Mouse (Mus musculus): ENCODE measurements around the gene Sema3b. TPM values are rescaled to one million over a fixed set of nuclear protein-coding genes. Genes with fewer than 3 reads are reported as not detected.
A peak's percentile ranks its signal among the peaks of the same experiment; 100 is the strongest.

Sema3b gene
- polyA plus RNA-seq, 1 experiment from 2014 or later, result 30.5 TPM

DNA sequence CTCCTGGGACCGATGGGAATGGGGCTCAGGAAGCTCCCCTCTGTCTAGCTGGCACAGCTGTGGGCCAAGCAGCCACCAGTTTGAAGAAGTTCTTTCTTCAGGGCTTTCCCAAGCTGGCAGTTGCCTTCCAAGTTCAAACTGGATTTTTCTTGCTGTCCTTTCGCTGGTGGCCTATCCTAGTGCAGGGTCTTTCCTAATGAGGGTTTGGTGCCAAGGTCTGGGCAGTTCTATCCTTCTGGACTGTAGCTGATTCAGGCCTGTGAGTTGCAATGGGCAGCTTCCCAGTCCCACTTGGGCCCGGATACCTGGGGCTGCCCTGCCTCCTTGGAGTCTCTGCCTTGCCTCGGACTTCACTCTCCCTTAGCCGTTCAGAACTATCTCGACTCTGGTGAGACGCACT, 41.2 kb upstream of the Sema3b start:
- 56% methylated on average over 7 of the region's 7 CpGs for WGBS
- H3K4me3 ChIP-seq (replicated peaks; ENCODE audit: low read depth, low read length), result no peak overlapping the region
- no peak overlapping the region for H3K27ac ChIP-seq
- H3K9ac ChIP-seq (ENCODE audit: low read depth, low read length), result no peak overlapping the region
- H3K27me3 ChIP-seq (ENCODE audit: insufficient read depth, low read length), result no peaks in the 10 kb centered on the region
- DNase-seq (ENCODE audit: low spot score) (no peak), ATAC-seq (replicated peaks; ENCODE audit: low FRiP score, low read depth) (no peak)
- no peaks in the 10 kb centered on the region for H3K36me3 ChIP-seq (ENCODE audit: insufficient read depth, low read length)
- no peaks in the 10 kb centered on the region; the same call in 1 of the 2 replicates for H3K4me1 ChIP-seq (replicated peaks; ENCODE audit: insufficient read depth, low read length)
- H3K4me2 ChIP-seq (ENCODE audit: low read length), result no peak overlapping the region
- H3K9me3 ChIP-seq (replicated peaks; ENCODE audit: low read length), result no peaks in the 10 kb centered on the region
- no peak for TF ChIP-seq CTCF (IDR thresholded peaks at IDR 0.05; ENCODE audit: low read depth)

DNA sequence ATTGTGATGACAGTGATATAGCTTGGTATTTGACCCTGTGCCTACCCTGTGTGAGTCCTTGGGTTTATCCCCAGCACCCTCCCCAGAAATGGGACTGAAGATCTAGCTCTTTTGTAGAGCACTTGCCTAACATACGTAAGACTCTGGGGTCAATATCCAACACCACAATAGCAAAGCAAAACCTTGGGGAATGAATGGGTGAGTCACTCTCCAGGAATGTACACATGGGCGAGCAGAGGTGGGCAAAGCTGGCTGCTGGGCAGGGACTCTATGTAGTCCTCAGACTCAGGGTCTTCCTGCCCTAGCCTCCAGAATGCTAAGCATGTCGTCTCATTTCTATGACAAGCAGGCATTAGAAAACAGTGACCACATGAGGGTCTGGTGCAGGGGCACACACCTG, 39.7 kb upstream of the Sema3b start:
- DNase-seq (ENCODE audit: low spot score) (no peak), ATAC-seq (replicated peaks; ENCODE audit: low FRiP score, low read depth) (no peak)
- no peak overlapping the region for H3K27ac ChIP-seq
- no peak for TF ChIP-seq CTCF (IDR thresholded peaks at IDR 0.05; ENCODE audit: low read depth)
- H3K36me3 ChIP-seq (ENCODE audit: insufficient read depth, low read length), result no peaks in the 10 kb centered on the region
- no peak overlapping the region for H3K4me3 ChIP-seq (replicated peaks; ENCODE audit: low read depth, low read length)
- 56% methylated on average over 3 of the region's 3 CpGs for whole genome bisulfite sequencing
- H3K4me1 ChIP-seq (replicated peaks; ENCODE audit: insufficient read depth, low read length), result no peaks in the 10 kb centered on the region; the same call in 1 of the 2 replicates
- H3K9me3 ChIP-seq (replicated peaks; ENCODE audit: low read length), result no peaks in the 10 kb centered on the region
- no peak overlapping the region for H3K4me2 ChIP-seq (ENCODE audit: low read length)
- H3K9ac ChIP-seq (ENCODE audit: low read depth, low read length), result no peak overlapping the region
- H3K27me3 ChIP-seq (ENCODE audit: insufficient read depth, low read length), result no peaks in the 10 kb centered on the region

DNA sequence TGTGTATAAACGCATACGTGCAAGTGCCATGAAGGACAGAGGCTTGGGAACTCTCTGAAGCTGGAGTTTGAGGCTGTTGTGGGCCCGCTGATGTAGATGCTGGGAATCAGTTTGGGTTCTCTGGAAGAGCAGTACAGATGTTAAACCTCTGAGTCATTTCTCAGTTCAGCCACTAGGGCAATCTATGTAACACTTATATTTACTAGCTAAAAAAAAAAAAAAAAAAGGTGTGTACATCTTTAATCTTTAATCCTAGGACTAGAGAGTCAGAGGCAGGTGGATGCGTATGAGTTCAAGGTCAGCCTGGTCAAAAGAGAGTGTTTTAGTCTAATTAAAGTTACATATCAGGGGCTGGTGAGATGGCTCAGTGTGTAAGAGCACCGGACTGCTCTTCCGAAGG, 37.9 kb upstream of the Sema3b start:
- Histone ChIP-seq H3K27ac (no peak overlapping the region), H3K27me3 (ENCODE audit: insufficient read depth, low read length) (no peaks in the 10 kb centered on the region), H3K4me3 (replicated peaks; ENCODE audit: low read depth, low read length) (no peak overlapping the region), H3K4me2 (ENCODE audit: low read length) (no peak overlapping the region), H3K9me3 (replicated peaks; ENCODE audit: low read length) (no peaks in the 10 kb centered on the region), H3K36me3 (ENCODE audit: insufficient read depth, low read length) (no peaks in the 10 kb centered on the region), H3K9ac (ENCODE audit: low read depth, low read length) (no peak overlapping the region), H3K4me1 (replicated peaks; ENCODE audit: insufficient read depth, low read length) (no peaks in the 10 kb centered on the region; the same call in 1 of the 2 replicates)
- no peak for ATAC-seq (replicated peaks; ENCODE audit: low FRiP score, low read depth)
- no peak for DNase-seq (ENCODE audit: low spot score)
- WGBS, result 79% methylated on average over 6 of the region's 6 CpGs
- peak; percentile 48 for TF ChIP-seq CTCF (IDR thresholded peaks at IDR 0.05; ENCODE audit: low read depth)

DNA sequence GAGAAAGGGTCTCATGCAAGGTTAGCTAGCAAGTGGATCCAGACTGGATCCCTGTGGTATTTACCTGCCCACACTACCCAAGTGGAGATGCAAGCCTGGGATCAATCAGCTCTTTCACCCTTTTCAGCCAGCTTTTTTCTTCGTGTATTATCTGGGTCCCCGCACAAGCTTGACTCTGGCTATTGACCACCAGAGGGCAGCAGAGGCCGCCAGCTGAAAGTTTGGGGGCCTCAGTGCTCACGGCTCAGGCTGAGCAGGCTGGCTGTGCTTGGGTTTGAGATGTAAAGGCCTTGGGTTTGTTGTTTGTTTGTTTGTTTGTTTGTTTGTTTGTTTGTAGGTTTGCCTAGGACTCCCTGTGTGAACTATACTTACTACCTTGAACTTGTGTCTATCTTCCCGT, 36.5 kb upstream of the Sema3b start:
- Histone ChIP-seq H3K9me3 (replicated peaks; ENCODE audit: low read length) (no peaks in the 10 kb centered on the region), H3K4me2 (ENCODE audit: low read length) (peak overlapping the region; percentile 61; the same call in 1 of the 2 replicates), H3K27ac (no peak overlapping the region), H3K4me1 (replicated peaks; ENCODE audit: insufficient read depth, low read length) (no peaks in the 10 kb centered on the region; the same call in 1 of the 2 replicates), H3K36me3 (ENCODE audit: insufficient read depth, low read length) (no peaks in the 10 kb centered on the region), H3K4me3 (replicated peaks; ENCODE audit: low read depth, low read length) (no peak overlapping the region), H3K27me3 (ENCODE audit: insufficient read depth, low read length) (no peaks in the 10 kb centered on the region), H3K9ac (ENCODE audit: low read depth, low read length) (no peak overlapping the region)
- DNase-seq (ENCODE audit: low spot score) (peak; percentile 85), ATAC-seq (replicated peaks; ENCODE audit: low FRiP score, low read depth) (peak; percentile 63)
- WGBS, result 16% methylated on average over 5 of the region's 5 CpGs
- peak; percentile 99 for TF ChIP-seq CTCF (IDR thresholded peaks at IDR 0.05; ENCODE audit: low read depth)

DNA sequence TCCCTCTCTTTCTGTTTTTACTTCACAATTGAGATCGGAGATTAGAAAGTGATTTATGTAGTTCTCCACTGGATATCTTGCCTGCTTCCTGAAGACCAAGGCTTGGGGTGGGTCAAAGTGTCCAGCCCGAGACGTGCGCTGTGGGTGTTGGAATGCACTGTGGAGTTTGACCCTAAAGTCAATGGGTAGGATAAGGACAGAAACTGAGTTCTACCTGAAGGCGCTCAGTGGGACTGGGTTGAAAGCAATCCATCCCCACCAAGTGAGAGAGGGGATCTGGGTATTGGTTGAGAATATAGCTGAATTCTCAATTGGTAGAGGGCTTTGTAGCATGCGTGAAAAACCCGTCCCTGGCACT, 36.1 kb upstream of the Sema3b start:
- H3K36me3 ChIP-seq (ENCODE audit: insufficient read depth, low read length), result no peaks in the 10 kb centered on the region
- H3K9me3 ChIP-seq (replicated peaks; ENCODE audit: low read length), result no peaks in the 10 kb centered on the region
- DNase-seq (ENCODE audit: low spot score) (no peak), ATAC-seq (replicated peaks; ENCODE audit: low FRiP score, low read depth) (peak; percentile 33; the same call in 1 of the 2 replicates)
- H3K4me2 ChIP-seq (ENCODE audit: low read length), result peak overlapping the region; percentile 61
- H3K27me3 ChIP-seq (ENCODE audit: insufficient read depth, low read length), result no peaks in the 10 kb centered on the region
- no peaks in the 10 kb centered on the region; the same call in 1 of the 2 replicates for H3K4me1 ChIP-seq (replicated peaks; ENCODE audit: insufficient read depth, low read length)
- WGBS, result 29% methylated on average over 7 of the region's 7 CpGs
- no peak overlapping the region for H3K4me3 ChIP-seq (replicated peaks; ENCODE audit: low read depth, low read length)
- TF ChIP-seq CTCF (IDR thresholded peaks at IDR 0.05; ENCODE audit: low read depth), result no peak
- no peak overlapping the region for H3K9ac ChIP-seq (ENCODE audit: low read depth, low read length)
- no peak overlapping the region for H3K27ac ChIP-seq

DNA sequence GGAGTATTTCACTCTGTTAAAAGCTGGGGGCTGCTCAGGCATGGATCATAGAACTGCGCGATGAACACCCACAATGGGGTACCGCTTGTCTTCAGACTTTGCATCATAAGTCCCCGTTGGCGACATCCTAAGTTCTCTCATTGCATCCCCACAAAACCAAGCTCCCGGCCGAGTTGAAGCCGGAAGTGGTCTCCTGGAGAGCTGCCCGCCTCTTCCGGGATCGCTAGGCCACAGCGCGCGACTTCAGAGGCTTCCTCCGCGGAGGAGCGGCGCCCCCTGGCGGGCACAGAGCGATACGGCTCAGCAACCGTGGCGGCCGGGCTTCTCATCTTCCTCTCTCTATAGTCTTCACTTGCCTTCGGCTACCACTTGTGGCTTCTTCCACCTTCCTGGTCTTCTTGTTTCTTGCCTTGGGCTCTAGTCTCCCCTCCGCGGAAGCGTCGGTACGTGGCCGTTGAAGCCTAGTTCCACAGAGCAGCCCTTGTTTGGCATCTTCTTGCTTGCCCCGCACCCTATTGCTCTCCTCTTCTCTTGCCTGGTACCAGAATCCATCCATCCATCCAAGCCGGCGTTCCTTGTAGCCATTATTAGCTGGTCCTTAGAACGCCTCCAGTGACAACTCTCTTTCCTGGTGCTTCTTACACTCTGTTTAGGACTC, 35.6 kb upstream of the Sema3b start:
- DNase-seq (ENCODE audit: low spot score), result peak; percentile 97
- Histone ChIP-seq H3K36me3 (ENCODE audit: insufficient read depth, low read length) (no peaks in the 10 kb centered on the region), H3K4me3 (replicated peaks; ENCODE audit: low read depth, low read length) (peak overlapping the region; percentile 25), H3K27me3 (ENCODE audit: insufficient read depth, low read length) (no peaks in the 10 kb centered on the region), H3K27ac (0 out of 2 replicates have a peak overlapping the region, but pooled peaks have one; percentile 38), H3K4me1 (replicated peaks; ENCODE audit: insufficient read depth, low read length) (no peaks in the 10 kb centered on the region; the same call in 1 of the 2 replicates), H3K4me2 (ENCODE audit: low read length) (peak overlapping the region; percentile 61), H3K9me3 (replicated peaks; ENCODE audit: low read length) (no peaks in the 10 kb centered on the region), H3K9ac (ENCODE audit: low read depth, low read length) (peak overlapping the region; percentile 43; the same call in 1 of the 2 replicates)
- TF ChIP-seq CTCF (IDR thresholded peaks at IDR 0.05; ENCODE audit: low read depth), result peak; percentile 100
- ATAC-seq (replicated peaks; ENCODE audit: low FRiP score, low read depth), result peak; percentile 67
- 3% methylated on average over 35 of the region's 35 CpGs for WGBS

Measured in kidney, postnatal 0 days (tissue).